Mouse (Mus musculus) ES-E14 (cell line): ENCODE results near the gene Clspn. TPM values are rescaled to one million over a fixed set of nuclear protein-coding genes. Genes with fewer than 3 reads are reported as not detected.

Experiments
- DNase-seq: peaks from one replicate; pipeline ENCODE4 v3.0.0-alpha.2; 2013; ENCODE audit warnings: low read depth, low spot score
- H3K27ac ChIP-seq: 2 replicates; pipeline ENCODE4 v1.5.1; 2012; ENCODE audit warnings: low read depth, mild to moderate bottlenecking, low read length, moderate library complexity, mixed read lengths; ENCODE audit not compliant: poor library complexity, insufficient read depth, severe bottlenecking
- H3K36me3 ChIP-seq: 2 replicates; pipeline ENCODE4 v1.6.1; 2012; ENCODE audit warnings: mild to moderate bottlenecking, low read length, moderate library complexity, mixed read lengths; ENCODE audit not compliant: control insufficient read depth, poor library complexity, insufficient read depth, severe bottlenecking
- H3K4me1 ChIP-seq, 2 experiments: fragments of 150-350 bp in 1 of 2; sonication (generic) in 1 of 2; 2 replicates each; pipeline ENCODE4 v1.6.1; 2012; ENCODE audit warnings: low read length in 2 of 2, mild to moderate bottlenecking in 1 of 2, mixed read lengths in 1 of 2; ENCODE audit not compliant: control insufficient read depth in 2 of 2, insufficient read depth in 2 of 2, poor library complexity in 1 of 2
- H3K4me3 ChIP-seq, 2 experiments: fragments of 150-350 bp in 1 of 2; sonication (generic) in 1 of 2; 2 replicates each; pipeline ENCODE4 v1.5.1; 2012; ENCODE audit warnings: low read length in 2 of 2, low read depth in 1 of 2, mild to moderate bottlenecking in 1 of 2, mixed read lengths in 1 of 2; ENCODE audit not compliant: insufficient read depth in 1 of 2, poor library complexity in 1 of 2, severe bottlenecking in 1 of 2
- H3K9ac ChIP-seq: 2 replicates; pipeline ENCODE4 v1.6.1; 2012; ENCODE audit warnings: low read depth, mild to moderate bottlenecking, low read length, mixed read lengths; ENCODE audit not compliant: poor library complexity, insufficient read depth, severe bottlenecking
- H3K9me3 ChIP-seq: fragments of 150-350 bp; sonication (generic); 2 replicates; pipeline ENCODE4 v1.6.1; 2012; ENCODE audit warnings: low read depth, mild to moderate bottlenecking, low read length; ENCODE audit not compliant: control insufficient read depth, insufficient read depth
- CHD2 ChIP-seq: IDR thresholded peaks from 2 replicates; pipeline ENCODE4 v1.6.1; 2014; ENCODE audit warnings: mild to moderate bottlenecking, low read depth, low read length, inconsistent platforms
- HCFC1 ChIP-seq: IDR thresholded peaks from 2 replicates; pipeline ENCODE4 v1.6.1; 2012; ENCODE audit warnings: low read length, inconsistent platforms, borderline replicate concordance; ENCODE audit not compliant: insufficient read depth
- MAFK ChIP-seq: IDR thresholded peaks from 2 replicates; pipeline ENCODE4 v1.6.1; 2014; ENCODE audit warnings: mild to moderate bottlenecking, low read depth, low read length, inconsistent platforms; ENCODE audit not compliant: insufficient read depth
- ZC3H11A ChIP-seq: IDR thresholded peaks from 2 replicates; pipeline ENCODE4 v1.6.1; 2012; ENCODE audit warnings: low read depth, mild to moderate bottlenecking, inconsistent platforms, low read length, borderline replicate concordance
- ZNF384 ChIP-seq: IDR thresholded peaks from 2 replicates; pipeline ENCODE4 v1.6.1; 2012; ENCODE audit warnings: low read depth, low read length, inconsistent platforms
- in situ Hi-C, 2 experiments: fragments of 600-800 bp; cut with MboI; formaldehyde crosslinking; loops; one replicate each; pipeline ENCODE4 v1.15.1; 2025; ENCODE audit warnings: low sequenced_read_pairs in 2 of 2, inconsistent platforms in 1 of 2; ENCODE audit not compliant: unreplicated experiment in 2 of 2
- total RNA-seq: library from RNA; depleted of rRNA; stranded (reverse); fragments of 300-350 nt; gene quantifications from 2 replicates; pipeline ENCODE4 v1.2.3, GENCODE M21; 2012

Clspn gene
- total RNA-seq, 1 experiment = 26.2 TPM

DNA sequence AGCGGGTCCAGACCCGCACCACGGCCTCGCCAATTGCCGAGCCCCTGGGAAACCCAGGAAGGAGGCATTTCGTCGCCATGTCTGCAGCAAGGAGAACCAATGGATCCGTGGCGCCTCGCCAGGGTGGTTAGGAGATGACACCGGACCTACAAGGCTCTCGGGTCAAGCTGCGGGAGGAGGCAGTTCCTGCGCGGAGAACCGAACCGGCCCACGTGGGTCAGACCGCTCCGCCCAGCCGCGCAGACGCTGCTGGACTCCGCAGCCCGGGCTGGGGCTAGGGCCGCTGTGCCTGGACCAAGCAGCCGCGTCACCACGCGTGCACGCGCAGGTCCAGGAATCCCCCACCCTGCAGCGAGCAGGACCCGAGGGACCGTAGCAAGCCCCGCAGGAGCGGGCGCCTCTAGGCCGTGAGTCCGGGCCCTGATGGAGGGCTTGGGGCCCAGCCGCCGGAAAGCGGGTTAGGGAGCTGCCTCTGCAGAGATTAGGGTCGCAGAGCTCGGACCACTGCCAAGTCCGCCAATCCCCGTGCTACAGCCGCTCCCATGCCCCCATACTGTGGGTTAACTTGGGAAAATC is 53.0 kb downstream of the Clspn start, which contains the start of gene 5730409E04Rik:
5730409E04Rik (plus strand) TSS at position 213 of the 576 bp plus-strand sequence.
- in situ Hi-C loops = loop anchor here in 1 of 2 experiments (10.0 kb wide), 1 partner anchor 125 kb away; the partner anchor contains the start of gene Tfap2e
- TF ChIP-seq ZNF384 (no peak), ZC3H11A (no peak), HCFC1 (no peak), MAFK (no peak)

DNA sequence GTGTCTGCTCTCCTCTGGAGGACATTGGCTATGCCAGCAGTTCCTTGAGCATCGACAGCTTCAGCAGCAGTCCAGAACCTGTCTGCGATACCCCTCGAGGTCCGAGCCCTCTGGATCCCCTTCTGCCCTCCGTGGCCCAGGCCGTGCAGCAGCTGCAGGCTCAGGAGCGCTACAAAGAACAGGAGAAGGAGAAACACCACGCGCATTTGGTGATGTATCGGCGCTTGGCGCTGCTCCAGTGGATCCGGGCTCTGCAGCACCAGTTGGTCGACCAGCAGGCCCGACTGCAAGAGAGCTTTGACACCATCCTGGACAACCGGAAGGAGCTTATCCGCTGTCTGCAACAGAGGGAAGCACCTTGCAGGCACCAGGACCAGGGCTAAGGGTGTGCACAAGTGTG is 55.3 kb downstream of the Clspn start:
- in situ Hi-C loops = no loop called here
- H3K9ac ChIP-seq = no peak overlapping the region
- peaks cover 0 to 7% of the 10 kb centered on the region in 2 experiments; a peak in 1 of 4 replicates for H3K4me1 ChIP-seq
- H3K9me3 ChIP-seq = no peaks in the 10 kb centered on the region
- no peak overlapping the region for H3K4me3 ChIP-seq
- no peak for DNase-seq
- TF ChIP-seq MAFK = no peak
- no peak for TF ChIP-seq HCFC1
- no peak for TF ChIP-seq CHD2
- no peak for TF ChIP-seq ZC3H11A
- no peak for TF ChIP-seq ZNF384
- H3K27ac ChIP-seq = no peak overlapping the region
- no peaks in the 10 kb centered on the region for H3K36me3 ChIP-seq

More for the DNA sequence above, 53.0 kb downstream of the Clspn start, which contains the start of gene 5730409E04Rik:
- H3K9me3 ChIP-seq = no peaks in the 10 kb centered on the region
- H3K36me3 ChIP-seq = no peaks in the 10 kb centered on the region
- peak within 1 kb of the TSS; percentile 86 for H3K9ac ChIP-seq
- peak within 1 kb of the TSS; percentile 64 to 89 for H3K4me3 ChIP-seq
- peaks cover 0 to 7% of the 10 kb centered on the region in 2 experiments; a peak in 1 of 4 replicates for H3K4me1 ChIP-seq
- H3K27ac ChIP-seq = 0 out of 2 replicates have a peak within 1 kb of the TSS, but pooled peaks have one; percentile 25
- no peak for DNase-seq

DNA sequence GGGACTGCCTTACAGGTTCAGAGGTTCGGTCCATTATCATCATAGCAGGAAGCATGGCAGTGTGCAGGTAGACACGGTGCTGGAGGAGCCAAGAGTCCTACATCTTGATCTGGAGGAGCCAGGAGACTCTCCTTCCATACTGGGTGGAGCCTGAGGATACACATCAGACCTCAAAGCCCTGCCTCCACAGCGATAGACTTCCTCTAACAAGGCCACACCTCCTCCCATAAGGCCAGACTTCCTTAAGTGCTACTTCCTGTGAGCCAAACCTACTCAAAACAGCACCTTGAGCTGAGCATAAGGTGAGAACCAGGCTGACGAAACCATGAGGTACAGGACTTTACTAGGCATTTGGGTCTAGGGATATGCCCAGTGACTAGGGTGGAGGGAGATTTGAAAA is 59.6 kb downstream of the Clspn start:
- no peak overlapping the region for H3K9ac ChIP-seq
- peaks cover 0 to 7% of the 10 kb centered on the region in 2 experiments; a peak in 1 of 4 replicates for H3K4me1 ChIP-seq
- H3K9me3 ChIP-seq = no peaks in the 10 kb centered on the region
- no peak for DNase-seq
- in situ Hi-C loops = no loop called here
- no peak overlapping the region for H3K27ac ChIP-seq
- TF ChIP-seq CHD2 (no peak), ZNF384 (no peak), HCFC1 (no peak)
- no peaks in the 10 kb centered on the region for H3K36me3 ChIP-seq
- H3K4me3 ChIP-seq = no peak overlapping the region

DNA sequence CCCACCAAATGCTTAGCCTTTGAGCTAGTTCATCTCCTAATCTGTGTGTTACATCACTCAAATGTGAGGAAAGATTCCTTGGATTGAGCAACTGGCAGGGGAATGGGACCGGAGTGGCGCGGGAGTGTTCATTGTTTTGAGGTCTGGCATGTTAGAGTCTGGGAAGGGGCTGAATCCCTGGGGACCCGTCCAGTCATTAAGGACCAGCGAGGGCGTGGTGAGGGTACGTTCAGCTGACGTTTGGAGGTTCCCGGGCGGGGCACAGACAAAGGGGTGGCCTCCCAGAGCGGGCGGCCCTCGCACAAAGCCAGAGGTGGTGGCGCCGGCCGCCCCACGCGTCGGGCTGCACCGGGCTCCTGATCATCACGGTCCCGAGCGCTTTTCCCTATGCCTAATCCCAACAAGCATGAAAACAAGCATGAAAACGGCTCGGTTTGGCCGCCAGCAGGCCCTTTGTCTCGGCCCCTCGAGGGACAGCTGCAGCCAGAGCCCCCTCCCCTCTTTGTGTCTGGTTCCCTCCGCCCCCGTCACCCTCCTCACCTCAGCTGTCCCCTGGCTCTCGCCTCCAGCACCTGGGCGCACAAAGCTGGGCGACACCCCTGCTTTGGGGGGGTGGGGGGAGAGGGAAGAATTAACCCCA is 63.1 kb downstream of the Clspn start:
- no peak for DNase-seq
- Histone ChIP-seq H3K9ac (peak overlapping the region; percentile 3; the same call in 1 of the 2 replicates), H3K27ac (no peak overlapping the region), H3K4me1 (peaks cover 0 to 2% of the 10 kb centered on the region in 2 experiments; a peak in 1 of 4 replicates), H3K4me3 (peak overlapping the region; percentile 52 to 54), H3K9me3 (no peaks in the 10 kb centered on the region), H3K36me3 (no peaks in the 10 kb centered on the region)
- TF ChIP-seq ZNF384 (no peak), MAFK (no peak), ZC3H11A (no peak), CHD2 (no peak), HCFC1 (no peak)
- in situ Hi-C loops = no loop called here
